ENCODE assay signal across 8 mouse cellular contexts in genomic region chr5:134552110-134552972, GRCm38 (mm10). TPM values are rescaled to one million over a fixed set of nuclear protein-coding genes. Genes with fewer than 3 reads are reported as not detected.
DNase-seq lines count a peak whose midpoint lies in the region; ATAC-seq lines count a peak whose summit lies in the region.

TSS of gene Clip2 (minus strand) at chr5:134552434.

- peaks cover 61% of the 10 kb centered on the region for H3K4me1 ChIP-seq in hindbrain, embryonic 13.5 days (replicated peaks)

- H3K36me3 ChIP-seq in hindbrain, embryonic 13.5 days: no peaks in the 10 kb centered on the region

- peak within 1 kb of the TSS; percentile 99 for H3K27ac ChIP-seq in hindbrain, embryonic 13.5 days

- WGBS in hindbrain, embryonic 13.5 days: 1% methylated on average over 54 of the region's 61 CpGs

- no peaks in the 10 kb centered on the region for H3K27me3 ChIP-seq in hindbrain, embryonic 13.5 days

- DNase-seq in Muller cell, postnatal 12 days (ENCODE audit: inconsistent ontology term): peak; percentile 99
- peak; percentile 100 for DNase-seq in cerebellum, postnatal 14 days
- peak; percentile 95 to 97 for DNase-seq in frontal cortex, postnatal 14 days (ENCODE audit: low spot score in 2 of 2)
- peak; percentile 99 for DNase-seq in layer of hippocampus, postnatal 25 days (ENCODE audit: extremely low spot score in 1 of 2, low spot score in 1 of 2)
- peak; percentile 97 for DNase-seq in lung, postnatal 25 days (ENCODE audit: low spot score)
- peak; percentile 92 for DNase-seq in retina, embryonic 14.5 days (ENCODE audit: low spot score)
- peak; percentile 94 for DNase-seq in thymus, postnatal 4 days

- H3K9me3 ChIP-seq in hindbrain, embryonic 13.5 days: no peaks in the 10 kb centered on the region

- H3K4me2 ChIP-seq in hindbrain, embryonic 13.5 days: peak within 1 kb of the TSS; percentile 98

- ATAC-seq in hindbrain, embryonic 13.5 days (ENCODE audit: low FRiP score): peak; percentile 92

- H3K4me3 ChIP-seq in hindbrain, embryonic 13.5 days: peak within 1 kb of the TSS; percentile 91

- H3K9ac ChIP-seq in hindbrain, embryonic 13.5 days: peak within 1 kb of the TSS; percentile 99

RNA-seq across cellular contexts. Expression of gene Clip2, which starts in this region (rescaled TPM):
- polyA plus RNA-seq in hindbrain, embryonic 13.5 days (2015; fragmentation: Nextera tagmentation; extraction: Ambion mirVana): 14.4 and 15.1 TPM in 2 replicates
- 100 to 1,000 TPM in 1 of 2 experiments, 10 to 100 TPM in 1; 99.8 to 101 TPM for total RNA-seq in layer of hippocampus, postnatal 25 days (2021)

Comparison
In these comparisons a context has a peak if more than half of its experiments do, and no peak if none do; other contexts are left out.
1. Peak in every context shown above with its lines: DNase-seq, ATAC-seq, H3K4me3 ChIP-seq and H3K27ac ChIP-seq.